Mouse (Mus musculus): ENCODE results near the gene Pwwp2b.

DNA sequence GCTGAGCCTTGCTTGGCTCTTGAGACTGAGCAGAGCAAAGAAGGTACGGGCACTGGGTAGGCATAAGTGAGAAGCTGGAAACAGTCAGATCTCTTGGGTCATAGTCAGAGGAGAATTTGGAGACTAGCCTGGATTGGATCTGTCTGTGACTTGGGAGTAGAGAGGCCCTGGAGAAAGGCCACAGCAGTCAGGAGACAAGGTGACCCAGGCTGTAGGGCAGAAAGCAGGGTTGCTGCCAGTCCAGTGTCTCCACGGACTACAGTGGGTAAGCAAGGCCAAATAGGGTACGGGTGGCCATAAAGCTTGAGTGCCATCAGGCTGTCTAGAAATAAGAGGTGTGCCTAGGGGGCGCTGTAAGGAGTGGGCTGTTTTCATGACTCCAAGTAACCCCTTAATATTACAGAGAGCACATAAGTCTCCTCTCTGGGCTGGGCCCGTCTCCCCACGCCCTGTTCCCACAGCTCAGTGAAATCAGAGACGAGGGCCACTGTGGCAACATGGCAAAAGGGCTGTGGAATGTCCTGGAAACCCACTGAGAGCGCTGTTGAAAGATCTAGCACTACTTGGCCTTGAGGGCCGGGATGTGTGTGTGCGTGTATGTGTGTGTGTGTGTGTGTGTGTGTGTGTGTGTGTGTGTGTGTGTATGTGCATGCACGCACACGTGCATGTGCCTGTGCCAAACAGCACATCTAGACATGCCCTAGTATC, 12.5 kb upstream of the Pwwp2b start:
- TF ChIP-seq CTCF (IDR thresholded peaks at IDR 0.05; ENCODE audit: low read depth, low read length), result no peak
- TF ChIP-seq POLR2A (IDR thresholded peaks at IDR 0.05; ENCODE audit: insufficient read depth, low read length), result no peak
- TF ChIP-seq EP300 (IDR thresholded peaks at IDR 0.05; ENCODE audit: insufficient read depth, low read depth, low read length), result no peak

Data from ES-Bruce4 (cell line).